Mouse (Mus musculus) megakaryocyte, embryonic 14.5 days (primary cell): ENCODE measurements around the gene Prss36. TPM values are rescaled to one million over a fixed set of nuclear protein-coding genes. Genes with fewer than 3 reads are reported as not detected.
A peak's percentile ranks its signal among the peaks of the same experiment; 100 is the strongest.

Experiments used
- H3K27me3 ChIP-seq: replicated peaks from 2 replicates; pipeline ENCODE3; 2012; ENCODE audit warnings: inconsistent platforms
- H3K36me3 ChIP-seq: replicated peaks from 2 replicates; pipeline ENCODE3; 2012; ENCODE audit warnings: low read length, inconsistent platforms, mixed read lengths
- H3K4me1 ChIP-seq: 2 replicates; pipeline ENCODE4 v1.6.1; 2012; ENCODE audit warnings: inconsistent platforms
- H3K4me3 ChIP-seq: replicated peaks from 2 replicates; pipeline ENCODE3; 2012; ENCODE audit warnings: moderate library complexity, mild to moderate bottlenecking, inconsistent platforms
- H3K9me3 ChIP-seq: 2 replicates; pipeline ENCODE4 v1.6.1; 2012; ENCODE audit warnings: inconsistent platforms
- FLI1 ChIP-seq: IDR thresholded peaks from 2 replicates; pipeline ENCODE4 v1.6.1; 2012; ENCODE audit warnings: low read length, inconsistent platforms, mixed read lengths
- GATA1 ChIP-seq: IDR thresholded peaks from 3 replicates; pipeline ENCODE4 v1.6.1; 2012; ENCODE audit warnings: mixed read lengths, low read length, inconsistent platforms, borderline replicate concordance
- polyA plus RNA-seq: library from polyadenylated mRNA; stranded (reverse); fragments of >175 nt; gene quantifications from 2 replicates; pipeline ENCODE4 v1.2.3, GENCODE M21; 2012; ENCODE audit warnings: low replicate concordance; ENCODE audit not compliant: insufficient read depth

The Prss36 gene
- 2.7 and 10.0 TPM in 2 replicates for polyA plus RNA-seq

DNA sequence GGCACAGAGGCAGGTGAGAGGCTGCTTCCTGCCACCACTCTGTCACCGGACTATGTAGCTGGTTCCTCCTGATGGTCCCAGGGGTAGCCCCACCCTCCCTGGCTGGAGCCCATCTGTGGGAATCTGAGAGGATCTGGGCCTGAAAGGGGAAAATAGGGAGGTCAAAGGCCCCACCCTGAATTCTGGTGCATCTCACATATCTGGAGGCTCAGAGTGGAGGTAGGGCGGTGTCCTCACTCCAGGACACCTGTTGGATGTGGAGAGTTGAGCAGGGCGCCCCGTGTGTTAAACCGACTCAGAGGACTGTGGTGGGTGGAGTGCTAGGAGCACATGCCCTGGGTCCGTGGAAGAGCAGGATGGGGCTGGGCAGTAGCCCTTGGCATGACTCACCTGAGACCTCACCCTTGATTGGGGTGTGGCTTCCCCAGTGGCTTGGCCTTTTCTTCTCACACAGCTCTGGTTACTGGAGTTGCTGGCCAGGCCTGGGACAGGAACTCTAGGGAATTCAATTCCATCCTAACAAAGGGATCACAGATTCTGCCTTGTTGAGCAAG is at the start of gene Prss36:
Gene Prss36 (minus strand): TSS at position 256 of the 554 bp plus-strand sequence.
- no peak within 1 kb of the TSS for H3K4me3 ChIP-seq
- H3K4me1 ChIP-seq: peaks cover 46% of the 10 kb centered on the region
- no peaks in the 10 kb centered on the region for H3K36me3 ChIP-seq
- TF ChIP-seq GATA1: no peak
- TF ChIP-seq FLI1: no peak
- H3K9me3 ChIP-seq: no peaks in the 10 kb centered on the region
- peaks cover 41% of the 10 kb centered on the region for H3K27me3 ChIP-seq

DNA sequence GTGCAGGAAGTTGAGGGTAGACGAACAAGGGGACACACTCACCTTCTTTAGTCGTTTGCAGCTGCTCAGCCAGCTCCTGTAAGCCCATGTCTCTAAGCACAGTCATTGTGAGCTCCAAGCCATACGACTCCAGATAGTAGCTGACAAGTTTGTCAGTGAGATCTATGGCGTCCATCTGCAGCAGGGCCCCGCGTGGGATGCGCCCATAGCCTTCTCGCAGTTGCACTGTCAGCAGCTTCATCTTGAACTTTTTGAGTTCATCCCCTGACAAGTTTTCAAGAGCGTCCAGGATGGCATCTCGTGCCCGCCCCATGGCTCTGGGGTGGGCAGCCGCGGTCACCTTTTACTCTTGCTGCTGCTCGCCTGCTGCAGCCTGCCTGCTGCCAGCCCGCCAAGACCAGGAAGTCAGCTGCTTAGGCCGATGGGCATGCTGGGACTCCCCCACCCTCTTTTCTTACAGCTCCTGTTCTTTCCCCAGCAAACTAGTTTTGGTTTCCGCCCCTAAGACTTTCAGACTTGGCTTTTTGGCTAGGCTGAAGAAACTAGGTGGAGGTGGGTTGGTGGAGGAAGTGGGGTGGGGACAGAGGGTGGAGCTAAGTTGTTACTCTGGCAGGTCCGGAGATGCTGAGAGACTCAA is 46.9 kb upstream of the Prss36 start, which contains the start of gene Pycard:
Gene Pycard (minus strand): TSS at position 527 of the 637 bp plus-strand sequence.
- H3K4me3 ChIP-seq: peak within 1 kb of the TSS; percentile 94
- H3K4me1 ChIP-seq: peaks cover 44% of the 10 kb centered on the region
- no peaks in the 10 kb centered on the region for H3K9me3 ChIP-seq
- TF ChIP-seq FLI1 (no peak), GATA1 (no peak)
- H3K27me3 ChIP-seq: no peaks in the 10 kb centered on the region
- H3K36me3 ChIP-seq: peaks cover 41% of the 10 kb centered on the region

DNA sequence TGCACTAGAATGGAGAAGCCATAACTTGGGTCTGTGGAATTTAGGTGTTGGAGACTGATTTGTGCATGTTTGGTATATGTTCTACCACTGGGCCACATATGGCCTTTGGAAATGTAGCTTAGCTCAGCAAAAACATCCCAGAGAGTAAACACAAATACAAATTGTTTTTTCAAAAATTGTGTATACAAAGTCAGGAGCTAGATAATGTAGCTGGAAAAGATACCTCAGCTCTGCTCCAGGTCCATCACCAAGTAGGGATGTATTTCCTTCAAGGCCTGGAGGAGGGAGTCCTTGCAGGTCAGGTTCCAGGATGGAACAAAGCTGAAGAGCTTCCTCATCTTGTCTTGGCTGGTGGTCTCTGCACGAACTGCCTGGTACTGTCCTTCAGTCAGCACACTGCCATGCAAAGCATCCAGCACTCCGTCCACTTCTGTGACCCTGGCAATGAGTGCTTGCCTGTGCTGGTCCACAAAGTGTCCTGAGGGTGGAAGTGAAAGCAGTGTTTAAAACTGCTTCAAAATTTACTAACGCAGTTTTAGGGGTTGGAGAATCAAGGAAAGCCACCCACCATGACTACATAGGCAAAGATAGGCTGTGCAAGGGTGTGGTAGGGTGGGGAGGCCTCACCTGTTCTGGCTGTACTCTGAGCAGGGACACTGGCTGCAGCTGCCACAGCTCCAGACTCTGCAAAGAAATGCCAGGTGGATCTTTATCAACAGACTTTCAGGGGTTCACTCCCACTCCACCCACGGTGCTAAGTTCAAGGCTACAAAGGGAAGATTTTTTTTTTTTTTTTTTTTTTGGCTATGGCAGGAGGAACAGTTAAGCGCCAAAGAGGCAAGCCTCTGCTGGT is 46.2 kb upstream of the Prss36 start:
- TF ChIP-seq GATA1 (no peak), FLI1 (no peak)
- peaks cover 49% of the 10 kb centered on the region for H3K36me3 ChIP-seq
- H3K4me1 ChIP-seq: peaks cover 47% of the 10 kb centered on the region
- H3K9me3 ChIP-seq: no peaks in the 10 kb centered on the region
- peak overlapping the region; percentile 94 for H3K4me3 ChIP-seq
- H3K27me3 ChIP-seq: no peaks in the 10 kb centered on the region

DNA sequence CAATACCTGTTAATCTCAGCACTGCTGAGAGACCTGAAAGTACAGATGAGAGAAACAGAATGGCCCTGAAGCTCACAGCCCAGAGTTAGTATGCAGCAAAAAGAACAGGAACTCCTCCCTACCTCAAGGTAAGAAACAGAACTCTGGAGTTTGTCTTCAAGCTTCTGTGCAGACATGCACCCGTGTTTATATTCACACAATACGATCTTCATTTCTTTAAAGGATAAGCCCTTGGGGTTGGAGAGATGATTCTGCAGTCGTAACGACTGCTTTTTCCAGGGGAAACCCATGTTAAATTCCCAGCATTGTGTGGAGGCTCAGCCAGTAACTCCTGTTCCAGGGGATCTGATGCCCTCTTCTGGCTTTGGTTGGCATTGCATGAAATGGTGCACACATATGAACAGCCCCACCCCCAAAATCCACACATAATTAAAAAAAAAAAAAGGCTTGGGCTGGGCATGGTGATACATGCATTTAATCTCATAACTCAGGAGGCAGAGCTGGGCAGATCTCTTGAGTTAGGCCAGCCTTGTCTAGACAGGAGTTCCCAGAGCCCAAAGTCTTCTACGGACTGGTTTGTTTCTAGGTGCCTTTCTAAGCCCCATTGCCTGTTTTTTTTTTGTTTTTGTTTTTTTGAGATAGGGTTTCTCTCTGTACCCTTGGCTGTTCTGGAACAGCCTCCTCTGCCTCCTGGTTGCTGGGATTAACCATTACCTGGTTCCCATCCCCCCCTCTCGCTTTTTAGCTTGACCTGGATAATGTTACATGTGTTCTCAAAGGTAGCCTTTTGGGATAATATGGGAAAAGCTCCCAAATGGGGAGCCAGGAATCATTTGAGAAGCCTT is 45.3 kb upstream of the Prss36 start:
- TF ChIP-seq FLI1 (no peak), GATA1 (no peak)
- no peaks in the 10 kb centered on the region for H3K27me3 ChIP-seq
- no peaks in the 10 kb centered on the region for H3K9me3 ChIP-seq
- H3K36me3 ChIP-seq: peaks cover 56% of the 10 kb centered on the region
- peak overlapping the region; percentile 94 for H3K4me3 ChIP-seq
- H3K4me1 ChIP-seq: peaks cover 51% of the 10 kb centered on the region

DNA sequence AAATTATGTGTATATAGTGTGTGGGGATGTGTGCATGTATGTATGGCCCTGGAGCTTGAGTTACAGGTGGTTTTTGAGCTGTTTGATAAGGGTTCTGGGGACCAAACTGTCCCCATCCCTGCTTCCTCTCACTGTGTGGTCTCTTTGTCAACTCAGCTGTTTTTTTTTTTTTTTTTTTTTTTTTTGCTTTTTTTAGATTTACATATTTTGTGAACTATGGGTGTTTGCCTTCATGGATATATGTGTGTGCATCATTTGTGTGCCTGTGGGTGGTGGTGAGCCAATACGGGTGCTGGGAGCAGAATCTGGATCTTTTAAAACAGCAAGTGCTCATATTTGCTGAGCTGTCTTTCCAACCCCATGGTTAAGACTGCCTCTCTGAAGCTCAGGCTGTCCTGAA is 42.4 kb upstream of the Prss36 start:
- H3K36me3 ChIP-seq: peaks cover 85% of the 10 kb centered on the region
- no peak overlapping the region for H3K4me3 ChIP-seq
- no peaks in the 10 kb centered on the region for H3K27me3 ChIP-seq
- peaks cover 48% of the 10 kb centered on the region for H3K4me1 ChIP-seq
- TF ChIP-seq FLI1 (no peak), GATA1 (no peak)
- H3K9me3 ChIP-seq: no peaks in the 10 kb centered on the region

DNA sequence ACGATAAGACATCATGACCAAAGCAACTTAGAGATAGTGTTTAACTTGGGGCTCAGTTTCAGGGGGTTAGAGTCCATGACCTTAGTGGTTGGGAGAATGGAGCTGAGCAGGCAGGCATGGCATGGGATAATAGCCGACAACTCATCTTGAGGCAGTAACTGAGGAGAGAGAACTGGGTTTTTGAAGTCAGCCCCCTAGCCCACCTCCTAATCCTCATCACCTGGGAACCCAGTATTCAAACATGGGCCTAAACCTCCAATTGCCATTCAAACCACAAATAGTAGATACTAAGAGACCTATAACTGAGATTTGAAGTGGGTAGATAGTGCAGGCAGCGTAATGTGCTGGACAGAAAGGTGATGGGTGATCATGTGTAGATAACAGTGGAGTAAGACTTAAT is 34.1 kb upstream of the Prss36 start:
- Histone ChIP-seq H3K36me3 (peaks cover 100% of the 10 kb centered on the region), H3K9me3 (no peaks in the 10 kb centered on the region), H3K4me1 (0 out of 2 replicates have a peak, but pooled peaks cover 3% of the 10 kb centered on the region), H3K4me3 (no peak overlapping the region), H3K27me3 (no peaks in the 10 kb centered on the region)
- TF ChIP-seq FLI1: no peak
- no peak for TF ChIP-seq GATA1

DNA sequence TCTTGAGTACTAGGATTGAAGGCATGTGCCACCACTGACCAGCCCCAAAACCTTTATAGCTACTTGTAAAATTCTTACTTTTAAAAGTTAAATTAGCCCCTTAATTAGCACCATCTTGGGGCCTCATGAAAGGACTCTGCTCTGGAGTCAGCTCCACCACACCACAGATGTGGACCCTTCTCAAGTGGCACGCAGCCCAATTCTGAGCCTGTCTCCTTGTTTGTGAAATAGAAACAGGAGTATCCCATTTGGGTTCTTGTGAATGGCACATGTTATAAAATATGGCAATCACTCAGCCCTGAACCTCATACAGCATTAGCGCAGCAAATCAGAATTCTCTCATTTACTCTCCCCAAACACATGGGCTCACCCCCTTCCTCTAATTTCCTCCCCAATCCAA is 32.3 kb upstream of the Prss36 start:
- no peaks in the 10 kb centered on the region for H3K9me3 ChIP-seq
- TF ChIP-seq FLI1: no peak
- no peak for TF ChIP-seq GATA1
- H3K4me3 ChIP-seq: no peak overlapping the region

DNA sequence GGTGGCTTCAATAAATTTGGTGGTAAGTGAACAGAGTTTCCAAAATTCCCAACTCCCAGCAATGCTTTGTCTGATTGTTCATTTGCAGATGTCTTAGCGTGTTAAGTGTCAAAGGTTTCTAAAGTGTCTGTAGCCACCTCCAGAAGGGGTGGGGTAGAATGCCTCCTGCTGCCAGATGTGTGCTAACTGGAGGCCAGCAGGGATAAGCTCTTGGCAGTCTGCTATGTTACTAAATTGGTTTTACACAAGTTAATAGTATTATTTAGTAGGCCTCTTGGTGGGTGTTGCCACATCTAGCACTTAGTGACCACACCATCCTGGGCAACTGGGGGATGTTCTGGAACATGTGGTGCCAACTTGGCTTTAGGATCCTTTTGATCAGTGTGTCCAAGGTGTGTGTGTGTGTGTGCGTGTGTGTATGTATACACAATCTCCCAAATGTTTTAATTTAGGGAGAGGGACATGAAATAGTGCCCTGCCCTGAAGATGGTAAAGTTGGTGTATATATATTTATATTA is 27.9 kb upstream of the Prss36 start:
- no peaks in the 10 kb centered on the region for H3K9me3 ChIP-seq
- H3K27me3 ChIP-seq: no peaks in the 10 kb centered on the region
- H3K36me3 ChIP-seq: peaks cover 98% of the 10 kb centered on the region
- no peak overlapping the region for H3K4me3 ChIP-seq
- TF ChIP-seq GATA1 (no peak), FLI1 (no peak)
- peaks cover 29% of the 10 kb centered on the region for H3K4me1 ChIP-seq

More for the DNA sequence above, 32.3 kb upstream of the Prss36 start:
- H3K27me3 ChIP-seq: no peaks in the 10 kb centered on the region
- H3K4me1 ChIP-seq: peaks cover 5% of the 10 kb centered on the region
- H3K36me3 ChIP-seq: peaks cover 100% of the 10 kb centered on the region
